Mouse (Mus musculus) midbrain, postnatal 0 days (tissue): ENCODE data around the gene Rab11fip3. TPM values are rescaled to one million over a fixed set of nuclear protein-coding genes. Genes with fewer than 3 reads are reported as not detected.
"Not testable (repeated sequence)": the region's sequence is repeated elsewhere in the genome, so short reads cannot be mapped to it uniquely, and the experiment has no call there.

Experiments
- ATAC-seq: fragments of 200-750 bp; cut with Nextera tagmentation; 2 replicates; pipeline ENCODE4 v1.8.0; 2017; ENCODE audit warnings: moderate number of reproducible peaks, mild to moderate bottlenecking, moderate TSS enrichment, moderate library complexity; ENCODE audit not compliant: low FRiP score
- DNase-seq: peaks from one replicate; pipeline ENCODE4 v3.0.0-alpha.2; 2015; ENCODE audit warnings: low spot score
- H3K27ac ChIP-seq: fragments of 300-500 bp; sonication (generic); 2 replicates; pipeline ENCODE4 v1.5.1; 2014; ENCODE audit warnings: low read depth, mild to moderate bottlenecking, low read length, mixed read lengths
- H3K27me3 ChIP-seq: fragments of 300-500 bp; sonication (generic); 2 replicates; pipeline ENCODE4 v1.6.1; 2014; ENCODE audit warnings: low read length, control low read depth, mixed read lengths; ENCODE audit not compliant: insufficient read depth
- H3K36me3 ChIP-seq: fragments of 300-500 bp; sonication (generic); 2 replicates; pipeline ENCODE4 v1.6.1; 2014; ENCODE audit warnings: low read length, control low read depth, mixed read lengths; ENCODE audit not compliant: insufficient read depth
- H3K4me1 ChIP-seq: fragments of 300-500 bp; sonication (generic); 2 replicates; pipeline ENCODE4 v1.6.1; 2014; ENCODE audit warnings: mild to moderate bottlenecking, control low read depth, antibody characterized with exemption, low read length, mixed read lengths; ENCODE audit not compliant: insufficient read depth
- H3K4me2 ChIP-seq: fragments of 300-500 bp; sonication (generic); 2 replicates; pipeline ENCODE4 v1.6.1; 2014; ENCODE audit warnings: low read depth, mild to moderate bottlenecking, low read length, mixed read lengths; ENCODE audit not compliant: poor library complexity, severe bottlenecking
- H3K4me3 ChIP-seq: fragments of 300-500 bp; sonication (generic); 2 replicates; pipeline ENCODE4 v1.5.1; 2014; ENCODE audit warnings: low read depth, mild to moderate bottlenecking, low read length, moderate library complexity
- H3K9ac ChIP-seq: fragments of 300-500 bp; sonication (generic); replicated peaks from 2 replicates; pipeline ENCODE4 v1.6.1; 2014; ENCODE audit warnings: mild to moderate bottlenecking, low read length, moderate library complexity, mixed read lengths; ENCODE audit not compliant: poor library complexity, severe bottlenecking
- H3K9me3 ChIP-seq: fragments of 300-500 bp; sonication (generic); 2 replicates; pipeline ENCODE4 v1.6.1; 2016; ENCODE audit warnings: low read length, control low read depth
- CTCF ChIP-seq: IDR thresholded peaks from 2 replicates; pipeline ENCODE4 v1.5.1; 2016; ENCODE audit warnings: antibody characterized with exemption, mild to moderate bottlenecking
- WGBS: fragments of 180-500 bp; shearing (Covaris S2); extraction: QIAGEN DNeasy Blood & Tissue Kit; methylation state at CpG from one replicate; pipeline ENCODE4 v1.1.7; 2014; 5-methylcytosine and 5-hydroxymethylcytosine counted together
- polyA plus RNA-seq: library from polyadenylated mRNA; unstranded; fragments of >200 nt; fragmentation: Nextera tagmentation; extraction: Ambion mirVana; gene quantifications from 2 replicates; pipeline ENCODE4 v1.2.1, GENCODE M21; 2015
- total RNA-seq: library from RNA; depleted of rRNA; stranded (reverse); fragments of >200 nt; gene quantifications from 2 replicates; pipeline ENCODE4 v1.2.3, GENCODE M21; 2014; rRNA removed

Gene Rab11fip3
- 34.7 and 35.7 TPM in 2 replicates for total RNA-seq
- 14.8 and 18.3 TPM in 2 replicates for polyA plus RNA-seq

GRCm38 (mm10) chr17:26068831-26069739 lies at the start of gene Rab11fip3:
Gene Rab11fip3 (minus strand): TSS chr17:26069555.
- Histone ChIP-seq H3K9ac (peak within 1 kb of the TSS; percentile 83), H3K27ac (peak within 1 kb of the TSS; percentile 94), H3K4me3 (peak within 1 kb of the TSS; percentile 68), H3K4me1 (peaks cover 12% of the 10 kb centered on the region; the same call in 1 of the 2 replicates), H3K4me2 (peak within 1 kb of the TSS; percentile 99), H3K9me3 (no peaks in the 10 kb centered on the region), H3K27me3 (no peaks in the 10 kb centered on the region), H3K36me3 (peaks cover 6% of the 10 kb centered on the region)
- TF ChIP-seq CTCF = no peak
- DNase-seq (peak; percentile 95), ATAC-seq (peak; percentile 92)
- WGBS = under 1% methylated on average over 78 of the region's 94 CpGs

GRCm38 (mm10) chr17:26116503-26117258 lies 47.3 kb upstream of the Rab11fip3 start:
- no peak for DNase-seq
- Histone ChIP-seq H3K4me2 (no peak overlapping the region), H3K9me3 (no peaks in the 10 kb centered on the region), H3K27ac (no peak overlapping the region), H3K4me3 (no peak overlapping the region), H3K4me1 (0 out of 2 replicates have a peak, but pooled peaks cover 3% of the 10 kb centered on the region), H3K27me3 (peaks cover 29% of the 10 kb centered on the region; the same call in 1 of the 2 replicates), H3K9ac (no peak overlapping the region), H3K36me3 (no peaks in the 10 kb centered on the region)
- no peak for TF ChIP-seq CTCF
- no peak for ATAC-seq
- 88% methylated on average over 17 of the region's 17 CpGs for WGBS

GRCm38 (mm10) chr17:26115956-26116487 lies 46.7 kb upstream of the Rab11fip3 start:
- TF ChIP-seq CTCF = no peak
- WGBS = 39% methylated on average over 3 of the region's 3 CpGs
- H3K36me3 ChIP-seq = no peaks in the 10 kb centered on the region
- no peak overlapping the region for H3K27ac ChIP-seq
- H3K4me1 ChIP-seq = 0 out of 2 replicates have a peak, but pooled peaks cover 3% of the 10 kb centered on the region
- peaks cover 29% of the 10 kb centered on the region; the same call in 1 of the 2 replicates for H3K27me3 ChIP-seq
- H3K9ac ChIP-seq = no peak overlapping the region
- no peak overlapping the region for H3K4me3 ChIP-seq
- DNase-seq (no peak), ATAC-seq (no peak)
- no peak overlapping the region for H3K4me2 ChIP-seq
- no peaks in the 10 kb centered on the region for H3K9me3 ChIP-seq

GRCm38 (mm10) chr17:26115205-26115898 lies 46.0 kb upstream of the Rab11fip3 start:
- H3K4me1 ChIP-seq = 0 out of 2 replicates have a peak, but pooled peaks cover 3% of the 10 kb centered on the region
- no peaks in the 10 kb centered on the region for H3K9me3 ChIP-seq
- no peak for DNase-seq
- no peak overlapping the region for H3K9ac ChIP-seq
- H3K36me3 ChIP-seq = no peaks in the 10 kb centered on the region
- H3K4me2 ChIP-seq = no peak overlapping the region
- WGBS = 85% methylated on average over 7 of the region's 7 CpGs
- no peak overlapping the region for H3K4me3 ChIP-seq
- no peak for TF ChIP-seq CTCF
- peaks cover 34% of the 10 kb centered on the region; the same call in 1 of the 2 replicates for H3K27me3 ChIP-seq
- ATAC-seq = no peak
- no peak overlapping the region for H3K27ac ChIP-seq

GRCm38 (mm10) chr17:26114461-26114860 lies 45.1 kb upstream of the Rab11fip3 start:
- H3K9me3 ChIP-seq, H3K27ac ChIP-seq, DNase-seq, H3K36me3 ChIP-seq, ATAC-seq, H3K9ac ChIP-seq, H3K4me1 ChIP-seq, H3K4me3 ChIP-seq, H3K4me2 ChIP-seq: not testable (repeated sequence)
- H3K27me3 ChIP-seq = peaks cover 34% of the 10 kb centered on the region; the same call in 1 of the 2 replicates
- 0 out of 2 replicates have a peak, but pooled peaks have one; percentile 2 for TF ChIP-seq CTCF
- WGBS = 63% methylated on average over 7 of the region's 7 CpGs
